Mouse (Mus musculus) small intestine, adult 2 months (tissue): ENCODE data around the gene Fut4.

ENCODE experiments used
- CTCF ChIP-seq: fragments of 200-500 bp; IDR thresholded peaks from 2 replicates; pipeline ENCODE4 v1.5.1; 2012; ENCODE audit warnings: low read depth, mild to moderate bottlenecking, control low read depth, inconsistent platforms, low read length, moderate library complexity, mixed read lengths; ENCODE audit not compliant: insufficient replicate concordance, insufficient read length; ENCODE audit errors: extremely low read depth
- POLR2A ChIP-seq: fragments of 200-500 bp; IDR thresholded peaks from 2 replicates; pipeline ENCODE4 v1.6.1; 2012; ENCODE audit warnings: low read depth, mild to moderate bottlenecking, control low read depth, inconsistent platforms, low read length, moderate library complexity

DNA sequence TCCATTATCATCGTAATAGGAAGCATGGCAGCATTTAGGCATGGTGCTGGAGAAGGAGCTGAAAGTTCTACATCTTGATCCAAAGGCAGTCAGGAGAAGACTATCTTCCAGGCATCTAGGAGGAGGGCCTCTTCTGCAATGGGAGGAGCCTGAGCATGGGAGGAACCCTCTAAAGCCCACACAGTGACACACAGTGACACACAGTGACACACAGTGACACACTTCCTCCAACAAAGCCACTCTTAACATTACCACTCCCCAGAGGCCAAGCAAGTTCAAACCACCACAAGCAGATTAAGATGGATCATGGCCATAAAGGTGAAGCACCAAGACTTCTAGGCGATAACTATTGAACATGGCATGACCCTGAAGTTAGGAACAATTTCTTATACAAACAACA lies 19.9 kb upstream of the Fut4 start:
- TF ChIP-seq POLR2A (no peak), CTCF (no peak)
